Mouse (Mus musculus) activated CD4-positive, CD25-positive, alpha-beta regulatory T cell, adult 4 months (primary cell): Measurements from ENCODE around the gene Hectd1. TPM values are rescaled to one million over a fixed set of nuclear protein-coding genes. Genes with fewer than 3 reads are reported as not detected.

ENCODE experiments used
- ATAC-seq: one replicate; pipeline ENCODE4 v1.8.0; 2017
- polyA plus RNA-seq, 2 experiments: library from polyadenylated mRNA; unstranded; fragments of 100-300 nt; shearing (Covaris generic); gene quantifications; one replicate each; pipeline ENCODE4 v1.2.1; 2017

The Hectd1 gene
- 10 to 100 TPM; 58.5 to 73.1 TPM for polyA plus RNA-seq

- peak; percentile 70 for ATAC-seq
Observed at GRCm38 (mm10) chr12:51829290-51830076, at the start of gene Hectd1. TSS of gene Hectd1 (minus strand) at chr12:51829536.

- ATAC-seq = peak; percentile 53
Observed at GRCm38 (mm10) chr12:51871446-51872144, 42.3 kb upstream of the Hectd1 start.

GRCm38 (mm10) chr12:51869511-51869910, 40.2 kb upstream of the Hectd1 start:
- no peak for ATAC-seq

GRCm38 (mm10) chr12:51867076-51867475, 37.7 kb upstream of the Hectd1 start:
- ATAC-seq = peak; percentile 5

GRCm38 (mm10) chr12:51866226-51866910, 37.0 kb upstream of the Hectd1 start:
- ATAC-seq = peak; percentile 74

GRCm38 (mm10) chr12:51865790-51866179, 36.4 kb upstream of the Hectd1 start:
- ATAC-seq = peak; percentile 66

- ATAC-seq = peak; percentile 43
Observed at GRCm38 (mm10) chr12:51865061-51865789, 35.9 kb upstream of the Hectd1 start.

- no peak for ATAC-seq
Observed at GRCm38 (mm10) chr12:51863116-51864002, 34.0 kb upstream of the Hectd1 start.

- ATAC-seq = peak; percentile 48
Observed at GRCm38 (mm10) chr12:51858134-51859028, 29.0 kb upstream of the Hectd1 start.

GRCm38 (mm10) chr12:51856768-51857295, 27.5 kb upstream of the Hectd1 start:
- ATAC-seq = peak; percentile 12

GRCm38 (mm10) chr12:51855872-51856271, 26.5 kb upstream of the Hectd1 start:
- ATAC-seq = no peak

- ATAC-seq = no peak
Observed at GRCm38 (mm10) chr12:51855453-51855852, 26.1 kb upstream of the Hectd1 start.

- ATAC-seq = no peak
Observed at GRCm38 (mm10) chr12:51851617-51852016, 22.3 kb upstream of the Hectd1 start.

- ATAC-seq = no peak
Observed at GRCm38 (mm10) chr12:51851155-51851554, 21.8 kb upstream of the Hectd1 start.

GRCm38 (mm10) chr12:51850339-51850738, 21.0 kb upstream of the Hectd1 start:
- ATAC-seq = no peak

- no peak for ATAC-seq
Observed at GRCm38 (mm10) chr12:51849902-51850301, 20.6 kb upstream of the Hectd1 start.

- ATAC-seq = peak; percentile 24
Observed at GRCm38 (mm10) chr12:51847953-51848680, 18.8 kb upstream of the Hectd1 start.

- peak; percentile 5 for ATAC-seq
Observed at GRCm38 (mm10) chr12:51845261-51845660, 15.9 kb upstream of the Hectd1 start.

- ATAC-seq = peak; percentile 90
Observed at GRCm38 (mm10) chr12:51844771-51845256, 15.5 kb upstream of the Hectd1 start.
